Mouse (Mus musculus) spleen, postnatal 36 days (tissue): Measurements from ENCODE around the gene Mrpl23.

Source experiments
- DNase-seq, 2 experiments: peaks; one replicate each; pipeline ENCODE4 v3.0.0; 2022; ENCODE audit warnings: low spot score in 2 of 2, mixed read lengths in 1 of 2

Mrpl23 gene

GRCm38 (mm10) chr7:142520331-142520730 lies 12.2 kb upstream of the Mrpl23 start:
- no peak for DNase-seq

DNA sequence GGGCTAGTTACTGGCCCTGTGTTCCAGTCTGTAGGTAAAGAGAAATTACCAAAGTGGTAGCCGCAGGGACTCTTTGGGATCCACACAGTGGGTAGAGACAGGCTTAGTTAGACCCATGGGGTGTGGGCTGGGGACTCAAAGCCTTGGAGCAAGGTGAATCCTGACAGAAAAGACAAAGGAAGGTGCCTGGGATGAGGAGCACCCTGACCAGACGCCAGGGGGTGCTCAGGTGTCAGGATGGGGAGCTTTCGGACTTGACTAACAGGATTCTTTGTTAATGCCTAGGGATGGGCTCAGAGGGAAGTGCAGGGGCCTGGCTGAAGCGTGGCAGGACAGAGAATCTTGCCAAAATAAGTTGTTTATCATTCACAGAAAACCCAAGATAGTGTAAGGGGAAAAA lies 10.1 kb upstream of the Mrpl23 start:
- DNase-seq: no peak

DNA sequence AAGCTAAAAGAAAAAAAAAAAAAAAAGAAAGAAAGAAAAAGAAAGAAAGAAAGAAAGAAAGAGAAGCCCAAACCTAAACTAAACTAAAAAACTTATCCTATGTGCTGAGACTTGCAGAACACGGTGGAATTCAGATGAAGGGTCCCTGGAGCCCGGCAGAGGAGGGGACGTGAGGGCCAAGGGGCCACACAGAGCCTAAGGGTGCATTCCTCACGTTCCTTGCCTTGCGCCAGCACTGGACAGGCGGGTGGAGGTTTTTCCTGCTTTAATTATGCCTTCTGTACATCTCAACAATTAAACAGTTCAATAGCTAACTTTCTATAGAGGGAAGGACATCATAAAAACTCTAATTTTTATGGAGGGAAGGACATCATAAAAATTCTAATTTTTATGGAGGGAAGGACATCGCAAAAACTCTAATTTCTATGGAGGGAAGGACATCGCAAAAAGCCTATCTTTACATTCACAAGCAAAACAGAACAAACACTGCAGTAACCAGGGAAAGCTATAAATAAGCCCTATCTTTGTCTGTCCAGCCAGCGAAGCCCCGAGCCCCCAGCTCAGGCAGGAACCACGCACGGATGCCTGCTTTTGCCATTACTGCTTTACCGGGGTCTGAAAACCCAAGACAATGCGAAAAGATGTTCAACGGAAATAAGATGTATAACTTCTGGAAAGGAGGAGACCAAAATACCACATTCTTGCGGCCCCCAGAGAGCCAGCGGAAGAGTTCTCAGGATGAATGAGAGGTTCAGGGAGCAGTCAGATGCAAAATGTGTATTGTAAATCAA lies 9.1 kb upstream of the Mrpl23 start:
- DNase-seq: no peak

DNA sequence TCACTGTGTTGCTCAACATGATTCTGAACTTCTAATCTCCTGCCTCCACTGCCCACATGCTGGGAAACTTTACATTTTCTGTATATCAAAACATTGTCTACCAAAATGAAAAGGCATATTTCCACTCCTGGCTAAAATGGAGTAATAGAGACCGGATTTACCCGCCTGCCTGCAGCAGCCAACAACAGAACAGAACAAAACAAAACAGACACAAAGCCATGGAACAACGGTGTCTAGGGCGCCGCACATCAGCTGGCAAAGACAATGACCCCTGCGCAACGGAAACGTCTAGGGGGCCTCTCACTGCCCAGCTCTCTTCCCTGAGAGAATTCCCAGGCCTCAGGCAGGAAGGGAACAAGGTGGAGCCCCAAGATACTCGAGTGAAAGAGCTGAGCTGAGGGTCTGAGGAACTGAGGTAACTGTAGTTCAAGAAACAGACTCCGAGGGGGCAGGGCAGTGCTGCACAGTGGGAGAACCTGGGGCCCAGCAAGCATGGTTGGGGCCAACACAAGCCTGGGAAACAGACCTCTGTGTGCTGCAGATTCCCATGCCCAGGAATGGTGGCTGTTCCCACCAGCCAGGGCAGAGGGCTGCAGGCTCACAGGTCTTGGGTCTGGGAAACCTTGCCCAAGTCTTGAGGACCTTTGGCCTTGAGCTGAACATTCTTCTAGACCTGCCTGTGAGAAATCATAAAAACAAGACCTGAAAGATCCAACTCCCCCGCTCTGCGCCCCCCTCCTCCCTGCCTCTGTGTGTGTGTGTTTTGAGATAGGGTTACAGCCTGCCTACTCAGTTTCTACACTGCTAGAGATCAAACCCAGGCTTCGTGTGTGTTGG lies 6.9 kb upstream of the Mrpl23 start:
- no peak for DNase-seq

DNA sequence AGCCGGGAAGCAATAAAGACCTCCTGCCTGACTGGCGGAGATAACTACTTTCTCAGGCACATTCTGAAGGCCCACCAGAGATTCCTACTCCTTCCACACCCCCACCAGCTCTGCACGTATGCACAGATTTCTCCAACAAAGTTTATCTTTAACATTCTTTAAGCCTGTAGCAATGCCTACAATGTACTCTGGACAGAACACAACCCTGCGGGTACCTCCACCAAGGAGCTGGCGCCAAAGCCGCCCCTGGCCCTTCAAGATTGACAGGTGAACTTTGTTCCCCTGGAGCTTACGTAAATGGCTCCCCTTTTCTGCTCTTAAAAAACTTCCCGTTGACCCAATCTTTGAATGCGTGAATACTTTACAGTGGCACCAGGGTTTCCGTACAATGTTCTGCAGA lies 3.1 kb upstream of the Mrpl23 start:
- DNase-seq: no peak

DNA sequence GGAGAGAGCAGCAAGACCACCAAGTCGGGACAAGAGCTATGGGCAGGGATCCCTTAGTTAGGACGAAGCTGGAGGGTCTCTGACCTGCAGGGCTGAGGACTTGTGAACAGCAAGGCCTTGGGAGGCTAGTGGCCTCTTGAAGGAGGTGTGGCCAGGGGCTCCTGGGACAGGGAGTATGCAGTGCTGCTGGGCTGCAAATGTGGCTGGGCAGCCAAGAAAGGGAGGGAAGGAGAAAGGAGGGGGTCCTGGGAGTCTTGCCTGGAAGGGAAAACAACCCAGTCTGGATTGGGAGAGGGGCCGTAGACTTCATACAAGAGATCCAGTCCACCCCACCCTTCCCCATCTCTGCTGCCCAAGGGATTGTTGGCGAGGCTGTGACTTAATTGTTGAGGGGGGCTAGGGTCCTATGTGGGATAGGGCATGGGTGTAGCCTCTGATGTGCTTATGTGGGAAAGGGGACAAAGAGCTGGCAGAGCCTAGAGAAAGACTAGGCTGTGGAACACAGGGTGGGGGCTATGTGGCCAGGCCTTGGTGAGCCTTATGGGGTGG lies 439 bp upstream of the Mrpl23 start:
- DNase-seq: no peak

DNA sequence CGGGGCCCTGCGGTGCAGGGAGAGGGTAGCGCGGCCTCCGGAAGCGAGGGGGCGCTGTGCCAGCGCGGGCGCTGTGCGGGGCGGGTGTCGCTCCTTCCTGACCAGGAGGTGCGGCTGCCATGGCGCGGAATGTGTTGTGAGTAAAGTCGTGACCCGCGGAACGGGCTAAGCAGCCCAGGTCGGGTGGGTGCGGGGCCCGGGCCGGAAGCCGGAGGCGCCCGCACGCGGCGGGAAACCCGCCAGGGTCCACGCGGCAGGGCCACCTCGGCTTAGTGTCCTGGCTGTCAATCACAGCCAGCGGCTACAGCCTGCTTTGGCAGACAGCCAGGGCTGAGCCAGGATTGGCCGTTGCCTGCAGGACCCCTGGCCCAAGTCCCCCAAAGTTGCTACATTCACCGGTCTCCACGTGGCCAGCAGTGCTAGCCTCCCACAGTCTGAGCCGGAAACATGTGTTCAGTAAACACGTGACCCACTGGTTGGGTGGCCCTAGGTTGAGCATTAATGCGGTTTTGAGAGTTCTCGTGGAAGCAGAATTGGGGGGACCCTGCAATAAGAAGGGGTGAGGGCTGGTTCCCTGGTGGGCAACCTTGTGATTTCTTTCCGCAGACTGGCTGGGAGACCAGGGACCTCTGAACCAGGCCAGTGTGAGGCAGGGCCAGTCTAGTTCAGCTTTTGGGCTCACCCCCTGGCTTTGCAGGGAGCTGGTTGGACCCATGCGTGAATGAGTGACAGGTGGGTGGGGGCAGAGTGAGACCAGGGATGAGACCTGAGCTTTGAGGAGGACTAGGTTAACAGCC lies 771 bp downstream of the Mrpl23 start:
- DNase-seq: peak; percentile 76 to 77

DNA sequence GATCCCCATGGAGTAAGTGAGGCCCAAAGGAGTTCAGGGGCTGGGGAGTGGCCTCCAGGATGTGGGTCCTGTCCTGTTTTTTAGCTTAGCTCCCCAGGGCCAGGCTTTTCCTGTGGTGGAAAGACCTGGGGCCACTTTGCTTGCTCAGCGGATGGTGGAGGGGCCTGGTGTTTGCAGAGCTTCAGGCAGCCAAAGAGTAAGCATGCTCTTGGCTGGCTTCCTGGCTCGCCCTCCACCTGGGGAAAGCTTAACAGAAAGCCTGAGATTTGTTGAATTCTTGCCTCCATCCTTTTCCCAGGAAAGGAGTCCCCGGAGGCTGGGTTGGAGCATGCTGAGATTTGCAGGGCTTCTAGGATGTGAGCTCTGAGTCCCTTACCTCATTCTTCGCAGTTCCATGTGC lies 2.6 kb downstream of the Mrpl23 start:
- no peak for DNase-seq

DNA sequence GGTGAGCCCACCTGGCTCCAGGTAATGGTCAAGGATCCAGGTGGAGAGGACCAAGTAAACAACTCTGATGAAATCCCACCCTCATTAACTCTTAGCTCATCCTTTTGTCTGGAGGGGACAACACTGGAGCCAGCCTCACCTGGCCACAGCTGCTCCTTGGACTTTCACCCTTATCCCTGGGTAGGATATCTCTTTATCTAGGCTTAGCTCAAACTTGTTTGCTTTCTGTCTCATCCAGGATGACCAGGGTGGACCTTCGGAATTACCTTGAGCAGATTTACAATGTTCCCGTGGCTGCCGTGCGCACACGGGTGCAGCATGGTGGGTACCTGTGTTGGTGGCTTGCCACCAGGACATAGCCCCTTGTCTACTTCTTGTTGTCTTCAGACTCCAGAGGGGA lies 3.3 kb downstream of the Mrpl23 start:
- DNase-seq: no peak

GRCm38 (mm10) chr7:142537181-142537580 lies 4.7 kb downstream of the Mrpl23 start:
- DNase-seq: no peak

DNA sequence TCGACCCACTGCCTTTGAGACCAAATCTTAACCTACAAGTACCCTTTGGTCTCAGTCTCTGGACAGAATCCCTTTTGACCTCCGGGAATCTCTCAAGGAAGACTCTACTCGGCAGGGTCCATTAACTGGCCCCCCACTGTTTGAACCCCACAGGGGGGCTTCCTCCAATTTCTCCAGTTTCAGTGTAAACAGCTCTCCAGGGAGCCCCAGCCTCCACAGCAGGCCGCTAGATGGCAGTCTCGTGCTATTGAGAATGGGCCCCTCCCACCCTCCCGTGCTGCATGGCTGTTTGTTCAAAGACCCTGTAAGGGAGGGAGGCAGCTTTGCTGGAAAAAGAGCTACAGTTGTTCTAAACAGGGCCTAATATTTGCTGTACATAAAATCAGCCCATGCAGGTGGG lies 5.4 kb downstream of the Mrpl23 start:
- DNase-seq: peak; percentile 16 to 26

DNA sequence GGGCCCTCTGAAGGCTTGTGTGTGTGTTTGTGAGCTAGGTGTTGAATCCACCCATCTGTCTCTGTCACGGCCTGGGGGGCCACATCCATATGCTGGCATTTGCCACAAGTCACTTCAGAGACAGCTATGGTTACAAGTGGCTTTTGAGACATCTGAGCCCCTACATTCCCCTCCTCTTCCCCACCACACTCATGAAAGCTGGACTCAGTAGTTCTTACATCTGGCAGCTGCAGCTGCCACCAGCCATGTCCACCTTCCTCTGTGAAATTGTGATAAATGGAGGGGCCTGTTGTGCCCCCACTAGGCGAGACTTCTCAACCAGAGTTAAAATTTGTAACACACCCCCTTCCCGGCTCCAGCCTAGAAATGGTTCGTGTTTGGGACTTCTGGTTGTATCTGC lies 5.8 kb downstream of the Mrpl23 start:
- DNase-seq: no peak

DNA sequence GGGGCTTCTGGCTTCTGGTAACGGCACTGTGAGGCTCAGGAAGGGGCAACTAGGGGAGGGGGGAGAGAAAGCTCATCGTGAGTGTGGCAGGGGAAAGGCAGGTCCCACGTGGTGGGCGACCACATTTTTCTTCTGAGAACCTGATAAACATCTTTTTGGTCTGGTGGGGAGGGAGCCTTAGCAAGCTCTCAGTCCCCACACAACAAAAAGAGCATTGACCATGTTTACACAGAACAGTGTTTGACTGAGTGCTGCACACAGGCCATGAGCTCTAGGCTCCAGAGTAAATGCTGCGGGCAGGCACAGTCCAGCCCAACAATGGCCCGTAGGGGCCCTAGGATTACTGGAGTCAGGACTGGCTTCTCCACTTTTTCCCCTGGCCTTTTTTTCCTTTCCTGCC lies 6.3 kb downstream of the Mrpl23 start:
- no peak for DNase-seq

GRCm38 (mm10) chr7:142539828-142540227 lies 7.3 kb downstream of the Mrpl23 start:
- no peak for DNase-seq

DNA sequence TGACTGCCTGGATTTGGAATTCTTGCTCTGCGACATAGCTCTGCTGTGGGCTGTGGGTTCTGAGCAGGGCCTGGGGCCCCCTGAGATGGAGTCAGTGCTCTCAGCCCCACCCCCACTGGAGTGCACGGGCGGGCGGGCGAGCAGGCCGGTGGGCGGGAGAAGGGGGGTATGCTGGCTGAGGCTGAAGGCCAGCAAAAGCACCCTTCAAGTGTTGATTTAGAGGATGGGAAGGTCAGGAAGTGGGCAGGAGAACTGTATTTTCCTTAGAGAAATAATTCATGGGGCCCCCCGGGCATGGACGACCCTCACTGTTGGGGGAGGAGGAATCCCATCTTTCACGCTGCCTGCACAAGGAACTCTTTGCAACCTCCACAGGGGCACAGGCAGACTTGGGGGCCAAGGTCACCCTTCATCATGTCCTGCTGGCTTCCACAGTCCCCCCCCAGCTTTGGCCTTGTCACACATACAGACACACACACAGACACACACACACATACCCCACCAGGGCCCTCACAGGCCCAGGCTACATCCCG lies 10.4 kb downstream of the Mrpl23 start:
- no peak for DNase-seq

- no peak for DNase-seq
Observed at GRCm38 (mm10) chr7:142545967-142546366, 13.5 kb downstream of the Mrpl23 start.

GRCm38 (mm10) chr7:142547874-142548273 lies 15.4 kb downstream of the Mrpl23 start:
- DNase-seq: no peak

DNA sequence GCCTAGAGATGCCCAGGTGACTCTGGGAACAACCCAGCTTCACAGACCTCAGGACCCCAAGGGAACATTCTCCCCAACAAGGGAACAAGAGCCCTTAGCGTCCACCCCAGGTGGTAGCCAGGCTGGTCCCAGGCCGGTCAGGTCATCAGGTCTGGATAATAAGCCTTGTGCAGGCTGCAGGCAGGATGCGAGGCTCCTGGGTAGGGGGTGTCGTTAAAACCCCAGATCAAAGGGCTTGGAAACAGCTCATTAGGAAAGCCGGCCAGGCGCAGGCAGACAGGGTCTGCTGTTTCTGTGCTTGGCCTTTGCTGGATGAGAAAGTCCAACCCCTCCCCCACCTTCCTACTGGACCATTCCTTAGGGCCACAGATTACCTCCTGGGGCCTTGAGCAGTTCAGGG lies 16.2 kb downstream of the Mrpl23 start:
- no peak for DNase-seq

GRCm38 (mm10) chr7:142549941-142550763 lies 17.7 kb downstream of the Mrpl23 start:
- DNase-seq: no peak

DNA sequence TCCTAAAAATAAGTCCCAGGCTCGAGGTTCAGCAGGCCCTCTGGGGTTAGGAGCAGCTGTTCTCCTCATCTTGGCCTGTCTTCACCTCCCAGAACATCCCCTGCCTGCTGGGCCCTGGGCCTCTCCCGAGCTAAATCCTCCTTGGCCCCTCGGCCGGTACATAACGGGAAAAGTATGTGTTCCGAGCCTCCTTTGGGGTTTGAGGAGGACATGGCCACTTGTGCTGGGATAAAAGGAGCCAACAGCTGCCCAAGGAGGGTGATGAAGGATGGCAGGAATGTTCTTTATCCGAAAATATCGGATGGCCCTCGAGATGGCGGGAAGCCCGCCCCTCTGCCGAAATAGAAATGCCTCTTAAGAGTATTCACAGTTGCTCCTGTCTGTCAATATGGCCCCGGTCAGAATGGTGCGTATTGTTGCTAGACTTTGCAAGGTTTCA lies 18.5 kb downstream of the Mrpl23 start:
- no peak for DNase-seq

DNA sequence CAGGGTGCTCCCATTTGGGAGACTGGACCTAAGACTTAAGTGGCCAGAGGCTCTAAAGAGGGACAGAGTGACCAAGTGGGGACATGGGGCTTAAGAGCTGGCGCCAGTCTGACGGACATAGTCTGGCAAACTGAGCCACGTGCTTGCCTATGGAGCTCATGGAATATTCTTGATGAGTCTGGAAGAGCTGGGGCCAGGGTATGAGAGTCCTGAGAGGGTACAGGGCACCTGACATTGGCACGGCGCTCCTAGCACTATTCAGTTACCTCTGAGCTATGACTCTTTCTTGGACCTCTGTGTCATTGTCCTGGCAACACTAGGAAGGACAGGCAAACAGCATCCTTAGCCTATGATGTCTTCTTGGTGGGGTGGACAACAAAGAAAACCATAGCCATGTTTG lies 19.2 kb downstream of the Mrpl23 start:
- no peak for DNase-seq
